Mouse (Mus musculus) fibroblast of lung, adult 2 months (primary cell): ENCODE data around the gene Lrrfip1.

ENCODE experiments used
- DNase-seq: peaks from one replicate; pipeline ENCODE4 v3.0.0-alpha.2; 2011; ENCODE audit warnings: low read depth

The Lrrfip1 gene

GRCm38 (mm10) chr1:90998891-90999611, 514 bp downstream of the Lrrfip1 start:
- no peak for DNase-seq

- no peak for DNase-seq
These were observed 1.5 kb downstream of the Lrrfip1 start for GRCm38 (mm10) chr1:90999911-91000601.

- no peak for DNase-seq
These were observed 2.6 kb downstream of the Lrrfip1 start for GRCm38 (mm10) chr1:91001101-91001500.

- DNase-seq = no peak
These were observed 3.5 kb downstream of the Lrrfip1 start for GRCm38 (mm10) chr1:91001871-91002539.

DNA sequence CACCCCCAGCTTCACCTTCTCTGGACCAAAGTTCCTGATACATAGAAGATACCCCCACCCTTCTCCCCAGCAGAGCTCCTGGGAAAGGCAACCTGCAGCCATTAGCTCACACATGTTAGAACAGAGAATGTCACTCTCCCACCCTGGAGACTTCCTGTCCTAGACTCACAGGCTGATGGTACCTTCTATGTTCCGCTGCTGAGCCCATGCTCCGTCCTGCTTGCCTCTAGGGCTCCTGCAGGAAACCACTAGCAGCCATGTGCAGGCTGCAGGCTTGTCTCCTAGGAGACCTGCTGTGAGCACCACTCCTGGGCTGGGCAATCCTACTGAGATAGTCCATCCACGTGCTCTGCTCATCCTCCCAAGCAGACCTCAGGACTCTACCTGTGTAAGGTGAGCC, 4.1 kb downstream of the Lrrfip1 start:
- no peak for DNase-seq

- no peak for DNase-seq
These were observed 5.2 kb downstream of the Lrrfip1 start for GRCm38 (mm10) chr1:91003522-91004253.

GRCm38 (mm10) chr1:91006037-91006436, 7.5 kb downstream of the Lrrfip1 start:
- DNase-seq = no peak

GRCm38 (mm10) chr1:91006708-91007107, 8.2 kb downstream of the Lrrfip1 start:
- DNase-seq = no peak

GRCm38 (mm10) chr1:91008147-91008682, 9.7 kb downstream of the Lrrfip1 start:
- no peak for DNase-seq

GRCm38 (mm10) chr1:91008746-91009145, 10.2 kb downstream of the Lrrfip1 start:
- DNase-seq = no peak

- no peak for DNase-seq
These were observed 10.7 kb downstream of the Lrrfip1 start for GRCm38 (mm10) chr1:91009266-91009665.

GRCm38 (mm10) chr1:91010216-91010615, 11.7 kb downstream of the Lrrfip1 start:
- DNase-seq = no peak

- DNase-seq = no peak
These were observed 12.2 kb downstream of the Lrrfip1 start for GRCm38 (mm10) chr1:91010716-91011115.

GRCm38 (mm10) chr1:91011336-91011735, 12.8 kb downstream of the Lrrfip1 start:
- DNase-seq = no peak

- DNase-seq = no peak
These were observed 15.3 kb downstream of the Lrrfip1 start for GRCm38 (mm10) chr1:91013803-91014202.

DNA sequence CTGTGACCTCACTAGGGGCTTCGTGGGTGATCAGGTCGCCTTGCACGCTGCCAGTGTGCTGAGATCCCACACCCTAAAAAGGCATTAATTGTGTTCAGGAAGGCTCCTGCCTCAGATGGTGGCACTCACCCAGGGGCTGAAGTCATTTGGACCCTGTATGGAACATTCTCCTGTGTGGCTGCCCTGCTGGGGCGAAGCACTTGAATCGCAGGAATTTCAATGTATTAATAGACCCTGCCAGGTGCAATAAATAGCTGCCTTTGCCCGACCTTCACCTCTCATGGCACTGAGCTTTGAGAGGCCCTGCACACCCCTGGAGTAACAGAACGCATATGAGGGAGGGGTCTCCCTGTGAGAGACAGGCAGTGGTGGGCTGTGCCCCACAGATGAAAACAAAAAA, 17.0 kb downstream of the Lrrfip1 start:
- DNase-seq = no peak

- DNase-seq = no peak
These were observed 18.7 kb downstream of the Lrrfip1 start for GRCm38 (mm10) chr1:91017111-91017758.

- no peak for DNase-seq
These were observed 20.8 kb downstream of the Lrrfip1 start for GRCm38 (mm10) chr1:91019346-91019745.

GRCm38 (mm10) chr1:91021304-91021703, 22.8 kb downstream of the Lrrfip1 start:
- DNase-seq = no peak

- DNase-seq = no peak
These were observed 23.8 kb downstream of the Lrrfip1 start for GRCm38 (mm10) chr1:91022157-91022895.

GRCm38 (mm10) chr1:91023230-91023629, 24.7 kb downstream of the Lrrfip1 start:
- DNase-seq = no peak
